Comparison of ENCODE assay signal across 8 mouse cellular contexts in genomic region chr2:174077004-174077695, GRCm38 (mm10). TPM values are rescaled to one million over a fixed set of nuclear protein-coding genes. Genes with fewer than 3 reads are reported as not detected.
DNase-seq lines count a peak whose midpoint lies in the region; ATAC-seq and TF ChIP-seq lines count a peak whose summit lies in the region.

No protein-coding gene starts in this region.

- TF ChIP-seq POLR2A in embryonic fibroblast, embryonic 13.5 days (IDR thresholded peaks at IDR 0.05; ENCODE audit: low read depth, low read length): peak; percentile 37; the same call in 1 of the 2 replicates
- no peak for TF ChIP-seq POLR2A in olfactory bulb, adult 2 months (IDR thresholded peaks at IDR 0.05; ENCODE audit: insufficient read depth, low read depth, low read length)

- peaks cover 3% of the 10 kb centered on the region; the same call in 1 of the 2 replicates for H3K4me1 ChIP-seq in embryonic fibroblast, embryonic 13.5 days (ENCODE audit: control insufficient read depth, insufficient read depth, low read length)
- peaks cover 18% of the 10 kb centered on the region for H3K4me1 ChIP-seq in intestine, embryonic 16.5 days (ENCODE audit: control insufficient read depth, insufficient read depth, low read length)
- peaks cover 14% of the 10 kb centered on the region; the same call in 1 of the 2 replicates for H3K4me1 ChIP-seq in lung, postnatal 0 days (ENCODE audit: insufficient read depth, low read depth, low read length)
- H3K4me1 ChIP-seq in olfactory bulb, adult 2 months (ENCODE audit: control insufficient read depth, insufficient read depth, low read length): peaks cover 20% of the 10 kb centered on the region

- H3K9ac ChIP-seq in intestine, embryonic 16.5 days (ENCODE audit: low read depth, low read length): peak overlapping the region; percentile 92
- H3K9ac ChIP-seq in lung, postnatal 0 days (replicated peaks; ENCODE audit: low read depth): peak overlapping the region; percentile 58

- no peaks in the 10 kb centered on the region for H3K36me3 ChIP-seq in intestine, embryonic 16.5 days (ENCODE audit: control insufficient read depth, insufficient read depth, low read length)
- no peaks in the 10 kb centered on the region for H3K36me3 ChIP-seq in lung, postnatal 0 days (ENCODE audit: insufficient read depth, low read length)

- H3K27ac ChIP-seq in gastrocnemius, adult 2 months: peak overlapping the region; percentile 92
- peak overlapping the region; percentile 58 for H3K27ac ChIP-seq in embryonic fibroblast, embryonic 13.5 days (ENCODE audit: insufficient read depth, low read length)
- H3K27ac ChIP-seq in intestine, embryonic 16.5 days (ENCODE audit: low read length): peak overlapping the region; percentile 98
- H3K27ac ChIP-seq in lung, postnatal 0 days (ENCODE audit: low read length): peak overlapping the region; percentile 95
- no peak overlapping the region for H3K27ac ChIP-seq in olfactory bulb, adult 2 months (ENCODE audit: insufficient read depth, low read depth, low read length)

- no peaks in the 10 kb centered on the region for H3K9me3 ChIP-seq in intestine, embryonic 16.5 days (ENCODE audit: control insufficient read depth, low read length)
- no peaks in the 10 kb centered on the region for H3K9me3 ChIP-seq in lung, postnatal 0 days (ENCODE audit: low read length)

- intact Hi-C loops in gastrocnemius, adult 2 months (cut with DNase I): loop anchor here (2.0 to 10.0 kb wide), 5 partner anchors 34 to 490 kb away; partner anchors contain the start of genes Npepl1 and Rab22a
- intact Hi-C loops in left cerebral cortex, postnatal 4 days (cut with DNase I): loop anchor here (5.0 kb wide), 2 partner anchors 215 to 490 kb away; no protein-coding TSS in a partner anchor

- H3K27me3 ChIP-seq in intestine, embryonic 16.5 days (replicated peaks; ENCODE audit: control insufficient read depth, insufficient read depth, low read length): no peaks in the 10 kb centered on the region
- no peaks in the 10 kb centered on the region for H3K27me3 ChIP-seq in lung, postnatal 0 days (replicated peaks; ENCODE audit: insufficient read depth, low read length)

- ATAC-seq in activated CD4-positive, CD25-positive, alpha-beta regulatory T cell, adult 4 months: peak; percentile 73
- peak; percentile 36 for ATAC-seq in intestine, embryonic 16.5 days
- ATAC-seq in lung, postnatal 0 days: no peak

- DNase-seq in gastrocnemius, adult 2 months: no peak
- no peak for DNase-seq in gastrocnemius, postnatal 10 days
- peak; percentile 18 for DNase-seq in lung, postnatal 0 days (ENCODE audit: low spot score)
- no peak for DNase-seq in left cerebral cortex, postnatal 4 days

- TF ChIP-seq EP300 in lung, postnatal 0 days (IDR thresholded peaks at IDR 0.05): no peak

- H3K4me2 ChIP-seq in intestine, embryonic 16.5 days (ENCODE audit: low read depth, low read length): peak overlapping the region; percentile 93
- H3K4me2 ChIP-seq in lung, postnatal 0 days (replicated peaks; ENCODE audit: low read depth, low read length): peak overlapping the region; percentile 96

- WGBS in intestine, embryonic 16.5 days: under 1% methylated on average over 19 of the region's 19 CpGs
- WGBS in lung, postnatal 0 days: under 1% methylated on average over 19 of the region's 19 CpGs
- WGBS in olfactory bulb, adult 2 months: 4% methylated on average over 19 of the region's 19 CpGs

- H3K4me3 ChIP-seq in gastrocnemius, adult 2 months: peak overlapping the region; percentile 96
- peak overlapping the region; percentile 77 for H3K4me3 ChIP-seq in embryonic fibroblast, embryonic 13.5 days (ENCODE audit: insufficient read depth, low read length)
- H3K4me3 ChIP-seq in intestine, embryonic 16.5 days (ENCODE audit: low read length): peak overlapping the region; percentile 93
- H3K4me3 ChIP-seq in lung, postnatal 0 days (ENCODE audit: low read depth, low read length): peak overlapping the region; percentile 87
- H3K4me3 ChIP-seq in olfactory bulb, adult 2 months (ENCODE audit: insufficient read depth, low read depth, low read length): peak overlapping the region; percentile 98

- TF ChIP-seq CTCF in gastrocnemius, adult 2 months (IDR thresholded peaks at IDR 0.05): no peak
- TF ChIP-seq CTCF in embryonic fibroblast, embryonic 13.5 days (IDR thresholded peaks at IDR 0.05; ENCODE audit: borderline replicate concordance, insufficient read depth, low read length): no peak
- TF ChIP-seq CTCF in lung, postnatal 0 days (IDR thresholded peaks at IDR 0.05): no peak
- TF ChIP-seq CTCF in olfactory bulb, adult 2 months (IDR thresholded peaks at IDR 0.05; ENCODE audit: insufficient read depth, low read depth, low read length): no peak

RNA-seq across cellular contexts. Expression of gene Stx16, which starts 1.0 kb away (rescaled TPM):
- 10 to 100 TPM; 19.9 to 21.1 TPM for total RNA-seq in gastrocnemius, adult 2 months (2021)
- 10 to 100 TPM; 24.2 to 32.2 TPM for total RNA-seq in gastrocnemius, postnatal 10 days (2021)
- 10 to 100 TPM; 14.1 to 16.0 TPM for polyA plus RNA-seq in activated CD4-positive, CD25-positive, alpha-beta regulatory T cell, adult 4 months (2017; shearing (Covaris generic))
- polyA plus RNA-seq in embryonic fibroblast, embryonic 13.5 days (2011; ENCODE audit: insufficient read length, low read depth, missing spikeins): 43.4 and 57.7 TPM in 2 replicates
- 8.3 and 9.1 TPM in 2 replicates for polyA plus RNA-seq in intestine, embryonic 16.5 days (2015; fragmentation: Nextera tagmentation; extraction: Ambion mirVana)
- polyA plus RNA-seq in lung, postnatal 0 days (2015; fragmentation: Nextera tagmentation; extraction: Ambion mirVana): 5.2 and 7.3 TPM in 2 replicates
- polyA plus RNA-seq in olfactory bulb, adult 2 months (2012; ENCODE audit: insufficient read depth, insufficient read length, low replicate concordance, missing spikeins): 78.7 TPM in 1 of 2 replicates, not detected in the other
- 10 to 100 TPM; 44.3 to 56.0 TPM for total RNA-seq in left cerebral cortex, postnatal 4 days (2021)

RNA-seq across cellular contexts. Expression of gene Npepl1, which starts 33.0 kb away (rescaled TPM):
- 10 to 100 TPM; 80.1 to 90.2 TPM for total RNA-seq in gastrocnemius, adult 2 months (2021)
- total RNA-seq in gastrocnemius, postnatal 10 days (2021): 10 to 100 TPM; 65.4 to 71.4 TPM
- polyA plus RNA-seq in activated CD4-positive, CD25-positive, alpha-beta regulatory T cell, adult 4 months (2017; shearing (Covaris generic)): 10 to 100 TPM; 18.9 to 20.9 TPM
- polyA plus RNA-seq in embryonic fibroblast, embryonic 13.5 days (2011; ENCODE audit: insufficient read length, low read depth, missing spikeins): 44.4 and 51.4 TPM in 2 replicates
- polyA plus RNA-seq in intestine, embryonic 16.5 days (2015; fragmentation: Nextera tagmentation; extraction: Ambion mirVana): 44.4 and 46.0 TPM in 2 replicates
- polyA plus RNA-seq in lung, postnatal 0 days (2015; fragmentation: Nextera tagmentation; extraction: Ambion mirVana): 58.0 and 60.2 TPM in 2 replicates
- not detected in 2 replicates for polyA plus RNA-seq in olfactory bulb, adult 2 months (2012; ENCODE audit: insufficient read depth, insufficient read length, low replicate concordance, missing spikeins)
- total RNA-seq in left cerebral cortex, postnatal 4 days (2021): 10 to 100 TPM; 15.8 to 16.2 TPM

Comparison
In these comparisons a context has a peak if more than half of its experiments do, and no peak if none do; other contexts are left out.
1. RNA of gene Npepl1, which starts 33.0 kb away (polyA plus RNA-seq): 58.0 to 60.2 TPM in lung, postnatal 0 days, 44.4 to 51.4 TPM in embryonic fibroblast, embryonic 13.5 days, 44.4 to 46.0 TPM in intestine, embryonic 16.5 days and 18.9 to 20.9 TPM in activated CD4-positive, CD25-positive, alpha-beta regulatory T cell, adult 4 months; not detected in olfactory bulb, adult 2 months; every median in the first group is over 10 times any median in the second.
2. Peak in every context shown above with its lines, with median percentiles within 50 percentile points of each other: H3K4me3 ChIP-seq.